Mouse (Mus musculus): ENCODE data around the gene Sema4a.

- TF ChIP-seq CTCF (IDR thresholded peaks at IDR 0.05; ENCODE audit: low read depth, low read length) (no peak), EP300 (IDR thresholded peaks at IDR 0.05; ENCODE audit: insufficient read depth, low read depth, low read length) (no peak)
Observed at GRCm38 (mm10) chr3:88398666-88399065, 62.3 kb downstream of the Sema4a start.
